Mouse (Mus musculus) right cerebral cortex, postnatal 36 days (tissue): ENCODE measurements at regions not wholly inside any gene's neighbourhood (a gene's known extent, or its start where the extent isn't known, plus 50 kb on each side); places are given as distances from the start of the nearest gene placed in this dataset.

Experiments
- DNase-seq, 2 experiments: peaks; one replicate each; pipeline ENCODE4 v3.0.0; 2022; ENCODE audit warnings: low spot score in 2 of 2, mixed read lengths in 1 of 2

DNA sequence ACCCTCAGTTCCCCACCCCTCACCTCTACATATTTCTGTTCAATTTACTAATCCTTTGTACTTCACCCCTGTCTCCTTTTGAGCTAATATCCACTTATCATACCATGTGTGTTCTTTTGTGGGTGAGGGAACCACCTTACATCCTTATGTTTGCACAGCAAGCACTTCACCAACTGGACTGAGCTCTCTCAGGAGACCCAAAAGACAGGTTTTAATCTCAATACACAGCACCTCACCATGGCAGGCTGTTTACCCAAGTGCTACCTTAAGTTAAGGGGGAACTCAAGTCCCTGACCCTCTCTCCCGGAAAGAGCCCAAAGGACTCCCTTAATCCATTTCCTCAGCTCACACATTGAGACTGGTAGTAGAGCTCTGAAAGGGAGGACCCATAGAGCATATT, 62.3 kb upstream of the Agr3 start:
- DNase-seq = no peak

DNA sequence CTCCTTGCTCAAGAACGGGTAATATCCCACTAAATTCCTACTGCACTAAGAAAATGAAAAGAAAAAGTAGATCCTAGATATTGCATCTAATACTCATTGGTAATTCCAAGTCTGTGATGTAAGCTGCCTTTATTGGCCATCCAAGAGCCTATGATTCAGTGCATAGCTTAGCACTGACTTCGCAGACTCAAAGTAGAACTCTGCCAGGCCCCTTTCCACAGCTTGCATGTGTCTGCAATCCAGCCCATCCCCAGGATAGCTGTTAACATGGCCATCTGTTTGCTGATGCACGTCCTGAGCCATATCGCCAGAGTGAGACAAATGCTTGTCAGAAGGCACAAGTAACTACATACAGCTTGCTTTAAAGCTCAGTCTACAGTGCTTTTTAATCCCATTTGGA, 72.3 kb upstream of the Agr3 start:
- peak; percentile 16 to 50 for DNase-seq

DNA sequence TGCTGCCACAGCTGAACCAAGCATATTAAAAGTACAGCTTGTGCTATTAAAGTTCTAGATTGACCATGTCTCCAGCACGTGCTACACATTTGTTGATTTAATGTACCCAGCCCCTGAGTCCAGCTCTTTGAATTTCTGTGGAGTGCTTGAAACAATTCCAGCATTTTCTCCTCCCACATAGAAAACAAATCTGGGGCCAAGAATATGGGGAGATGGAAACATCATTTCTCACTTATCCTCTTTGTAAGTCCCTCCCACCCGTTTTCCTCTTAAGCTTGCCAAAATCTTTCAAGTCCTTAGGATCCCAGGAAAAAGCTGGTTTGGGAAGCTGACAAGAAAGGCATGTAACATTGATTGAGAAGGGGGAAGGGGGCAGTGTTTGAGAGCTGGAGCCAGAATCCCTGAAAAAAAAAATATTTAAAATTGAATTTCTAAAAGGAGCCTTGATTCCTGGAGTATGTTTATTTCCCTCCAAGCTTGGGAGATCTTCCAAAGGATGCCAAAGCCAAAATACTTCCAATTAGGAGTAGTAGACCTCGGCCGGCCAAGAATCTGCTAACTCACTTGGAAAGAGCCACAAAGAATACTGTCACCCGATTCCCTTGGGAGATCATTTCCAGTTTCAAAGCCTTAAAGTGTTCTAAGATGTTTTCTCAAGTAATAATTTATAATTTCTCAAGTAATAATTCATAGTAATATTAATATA, 78.4 kb upstream of the Agr3 start:
- no peak for DNase-seq

DNA sequence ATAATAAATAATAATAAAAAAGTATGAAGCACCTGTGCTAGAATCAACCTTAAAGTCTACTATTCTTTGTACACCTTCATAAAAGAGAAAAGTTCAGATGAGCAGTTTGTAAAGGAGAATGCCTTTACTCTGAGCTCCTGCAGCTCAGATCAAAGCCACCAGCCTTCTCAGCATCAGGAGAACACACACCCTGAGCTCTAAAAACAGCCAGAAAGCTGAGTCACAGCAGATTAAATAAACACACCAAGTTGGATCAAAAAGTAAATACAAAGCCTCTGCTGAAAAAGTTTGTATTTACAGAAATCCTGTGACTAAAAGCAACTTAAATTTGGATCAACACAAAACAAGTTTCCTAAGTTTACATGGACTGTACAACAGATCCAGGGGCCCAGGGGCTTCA, 88.5 kb upstream of the Agr3 start:
- no peak for DNase-seq

DNA sequence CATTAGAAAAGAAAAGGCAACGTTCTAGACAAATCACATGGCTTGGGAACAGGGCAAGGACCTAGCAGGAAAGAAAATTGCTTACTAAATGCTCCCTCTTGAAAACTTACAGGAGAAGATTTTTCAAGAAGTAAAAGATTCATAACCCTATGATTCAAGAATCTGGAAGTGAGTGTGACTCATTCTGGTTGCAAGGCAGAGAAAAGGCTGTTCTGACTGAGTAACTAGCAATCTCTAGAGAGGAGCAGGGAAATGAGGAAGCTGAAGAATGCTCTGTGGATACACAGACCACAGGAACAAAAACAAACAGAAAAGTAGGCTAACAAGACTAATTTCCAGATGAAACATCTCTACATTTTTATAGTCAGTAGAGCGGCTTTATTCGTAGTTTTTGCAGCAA, 92.1 kb upstream of the Agr3 start:
- no peak for DNase-seq

DNA sequence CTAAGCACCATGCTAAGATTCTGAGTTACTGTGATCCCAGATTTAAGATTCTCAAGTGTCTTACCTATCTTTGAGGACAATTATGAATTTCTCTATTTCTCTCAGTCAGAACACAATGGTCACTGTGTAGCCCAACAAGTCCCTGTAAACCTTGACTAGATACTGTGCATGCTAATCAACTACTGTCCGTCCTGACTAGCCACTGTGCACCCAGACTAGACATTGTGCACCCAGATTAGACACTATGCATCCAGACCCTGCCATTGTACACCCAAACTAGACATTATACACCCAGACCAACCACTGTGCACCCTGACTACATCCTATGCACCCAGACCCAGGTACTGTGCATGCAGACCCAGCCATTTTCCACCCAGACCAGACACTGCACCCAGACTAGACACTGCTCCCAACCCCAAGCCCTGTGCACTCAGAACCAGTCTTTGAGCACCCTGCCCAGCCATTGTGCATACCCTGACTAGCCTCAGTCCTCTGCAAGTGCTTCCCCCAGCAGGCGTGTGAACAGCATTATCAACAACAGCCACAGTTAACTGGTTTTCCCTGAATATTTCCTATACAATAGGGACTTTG, 93.4 kb upstream of the Agr3 start:
- no peak for DNase-seq

DNA sequence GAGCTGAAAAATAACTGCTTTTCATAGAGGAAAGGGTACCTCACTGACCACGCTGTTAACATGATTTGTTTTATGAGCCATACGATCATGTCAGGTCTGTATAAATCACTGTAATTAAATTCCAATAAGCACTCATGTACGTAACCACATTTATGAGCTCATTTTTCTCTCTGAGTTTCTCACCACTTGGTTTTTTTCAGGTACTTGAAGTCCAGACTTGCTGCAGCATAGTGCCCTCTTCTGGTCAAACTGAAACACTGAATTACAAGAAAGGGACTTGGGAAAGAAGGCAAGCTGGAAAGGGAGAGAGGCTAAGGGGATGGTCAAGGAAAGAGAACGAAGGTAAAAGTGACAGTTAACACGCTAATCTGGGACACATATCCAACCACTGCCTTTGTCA, 94.2 kb upstream of the Agr3 start:
- no peak for DNase-seq

DNA sequence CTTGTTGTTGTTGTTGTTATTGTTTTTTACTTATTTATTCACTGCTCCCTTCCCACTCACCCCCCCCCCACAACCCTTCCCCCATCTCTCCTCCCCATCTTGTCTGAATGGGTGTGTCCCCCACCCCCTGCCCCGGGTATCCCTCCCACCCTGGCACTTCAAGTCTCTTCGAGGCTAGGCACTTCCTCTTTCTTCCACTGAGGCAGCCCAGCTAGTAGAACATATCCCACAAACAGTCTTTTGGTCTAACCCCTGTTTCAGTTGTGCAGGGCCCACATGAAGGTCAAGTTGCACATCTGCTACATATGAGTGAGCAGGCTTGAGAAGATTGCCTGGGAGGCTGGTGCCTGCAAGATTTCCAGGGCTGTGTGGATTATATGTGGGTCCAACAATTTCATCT, 97.6 kb upstream of the Agr3 start:
- no peak for DNase-seq

DNA sequence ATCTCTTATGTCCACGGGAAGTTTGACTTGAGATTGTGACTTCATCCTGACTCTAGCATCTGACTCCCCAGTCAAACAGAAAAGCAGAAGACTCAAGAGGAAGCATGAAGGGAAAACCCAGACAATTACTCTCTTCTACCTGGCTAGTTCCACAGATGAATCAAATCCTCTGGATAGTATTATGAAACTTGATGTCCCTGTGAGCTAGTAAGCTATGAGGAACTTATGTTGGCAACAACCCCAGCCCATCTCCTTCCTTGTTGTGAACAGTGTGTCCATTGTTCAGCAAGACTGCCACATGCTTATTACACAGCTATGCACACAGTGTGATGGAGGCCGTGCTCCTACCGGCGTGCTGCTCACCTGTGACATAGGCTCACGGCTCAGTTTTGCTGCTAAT, 98.4 kb upstream of the Agr3 start:
- DNase-seq = no peak

DNA sequence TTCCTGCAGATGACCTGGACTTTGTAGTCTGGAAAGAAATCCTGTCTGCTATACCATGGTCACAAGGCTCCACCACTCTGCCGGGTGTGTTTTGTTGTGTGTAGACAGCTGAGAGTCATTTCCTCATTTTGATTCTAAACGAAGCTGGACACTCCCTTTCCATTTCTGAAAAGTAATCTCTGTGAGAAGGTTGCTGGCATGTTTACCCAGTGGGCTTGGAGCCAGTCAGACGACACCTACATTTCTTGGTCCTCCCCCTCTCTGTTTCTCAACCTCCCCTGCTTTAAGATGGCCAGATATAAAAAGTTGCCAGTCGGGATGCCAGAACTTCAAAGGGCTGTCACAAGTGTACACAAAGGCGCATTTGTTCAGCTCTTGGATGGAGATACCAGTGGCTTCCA, 100.8 kb upstream of the Agr3 start:
- DNase-seq = no peak

DNA sequence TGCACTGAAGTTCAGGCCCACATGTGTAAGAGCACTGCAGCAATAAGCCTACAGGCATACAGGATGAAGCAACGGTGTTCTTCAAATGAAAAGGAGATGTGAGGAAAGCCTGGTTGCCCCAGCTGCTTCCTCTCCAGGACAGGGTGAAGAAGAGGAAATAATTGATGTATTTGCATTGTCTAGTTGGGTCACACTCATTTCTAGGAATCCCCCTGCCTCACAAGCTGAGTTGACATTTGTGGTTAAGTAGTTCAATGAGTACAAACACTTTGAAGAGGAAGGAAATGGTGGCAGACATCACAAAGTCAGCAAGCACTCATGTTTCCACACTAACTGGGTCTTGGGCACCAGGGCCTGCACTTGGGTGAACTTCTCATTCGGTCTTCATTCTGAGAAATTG, 126.2 kb upstream of the Agr3 start:
- DNase-seq = no peak

DNA sequence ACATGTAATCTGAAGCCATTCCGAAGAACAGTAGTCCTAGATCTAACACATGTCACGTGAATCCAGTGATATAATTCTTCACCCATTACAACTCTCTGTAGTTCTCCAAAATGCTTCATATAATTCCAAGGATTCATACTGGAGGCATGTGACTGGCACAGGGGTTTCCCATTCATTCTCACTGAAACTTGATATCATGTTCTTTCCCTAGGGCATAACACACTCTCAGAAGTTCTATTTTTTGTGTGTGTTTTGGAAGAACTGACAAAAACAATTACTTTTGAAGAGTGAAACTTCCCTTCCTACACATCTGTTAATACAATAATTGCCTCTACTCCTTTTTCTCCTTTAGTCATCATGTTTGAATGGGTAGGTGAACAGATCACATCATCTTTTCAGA, 150.0 kb upstream of the Agr3 start:
- DNase-seq = no peak

DNA sequence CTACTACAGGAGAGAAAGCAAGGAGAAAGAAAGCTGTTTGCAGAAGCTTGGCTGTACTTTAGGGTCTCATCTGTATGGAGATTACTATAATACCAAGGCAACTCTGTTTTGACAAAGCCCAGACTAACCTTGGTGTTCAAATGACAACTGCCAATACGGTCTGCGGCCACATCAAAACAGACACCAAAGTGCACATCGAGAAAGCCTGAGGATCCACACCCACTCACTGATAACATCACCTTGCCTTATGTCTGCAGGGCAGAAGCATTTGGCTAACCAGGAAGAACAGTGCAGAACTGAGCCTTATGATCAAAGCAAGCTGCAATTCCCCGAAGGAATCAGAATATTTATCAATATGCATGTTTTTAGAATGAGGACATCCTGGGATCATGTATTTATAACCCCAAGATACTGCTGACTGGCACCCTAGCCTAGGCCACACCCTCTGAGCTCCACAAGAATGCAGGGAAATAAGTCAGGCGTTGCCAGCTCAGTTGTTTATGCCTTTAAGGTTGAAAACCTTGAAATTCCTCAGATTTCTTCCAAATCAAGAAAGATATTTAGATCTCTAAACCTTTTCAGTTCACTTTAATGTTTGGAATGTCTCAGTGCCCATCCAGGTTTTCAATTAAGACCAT, 154.9 kb upstream of the Agr3 start:
- no peak for DNase-seq

DNA sequence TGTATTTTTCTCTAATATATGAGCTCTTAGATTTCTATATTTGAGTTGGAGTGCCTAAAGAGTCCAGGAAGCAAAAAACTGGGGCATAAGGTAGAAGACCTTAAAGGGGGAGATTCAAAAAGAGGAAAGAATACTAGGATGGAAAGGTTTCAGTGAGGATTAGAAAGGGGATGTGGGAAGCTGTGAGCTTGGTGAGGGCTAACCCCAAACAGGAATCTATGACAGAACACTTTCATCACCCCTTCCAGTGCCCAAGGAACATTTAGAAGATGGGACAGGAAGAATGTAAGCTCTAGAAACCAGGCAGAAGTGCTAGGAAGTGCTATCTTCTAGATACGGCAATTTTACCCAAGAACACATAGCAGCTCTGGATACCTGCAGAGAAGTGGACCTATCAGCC, 166.5 kb upstream of the Agr3 start:
- DNase-seq = no peak

DNA sequence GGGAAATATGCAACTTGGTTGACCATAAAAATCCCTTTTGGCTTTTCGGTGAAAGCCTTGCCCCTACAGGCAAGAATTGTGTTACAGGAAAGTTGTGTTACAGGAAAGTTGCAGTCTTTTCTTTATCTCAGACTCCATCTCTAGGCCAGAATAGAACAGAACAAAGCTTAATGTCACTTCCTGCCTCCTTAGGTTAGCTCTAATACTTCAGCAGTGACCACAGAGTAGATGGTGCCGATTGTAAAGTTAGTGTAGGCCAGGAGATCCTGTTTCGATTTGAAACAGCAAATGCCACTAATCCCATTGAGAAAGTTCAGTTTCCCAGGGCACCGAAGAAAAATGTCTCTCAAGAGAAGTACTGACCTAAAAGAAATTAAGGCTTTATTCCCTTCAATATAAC, 170.3 kb upstream of the Agr3 start:
- DNase-seq = no peak

DNA sequence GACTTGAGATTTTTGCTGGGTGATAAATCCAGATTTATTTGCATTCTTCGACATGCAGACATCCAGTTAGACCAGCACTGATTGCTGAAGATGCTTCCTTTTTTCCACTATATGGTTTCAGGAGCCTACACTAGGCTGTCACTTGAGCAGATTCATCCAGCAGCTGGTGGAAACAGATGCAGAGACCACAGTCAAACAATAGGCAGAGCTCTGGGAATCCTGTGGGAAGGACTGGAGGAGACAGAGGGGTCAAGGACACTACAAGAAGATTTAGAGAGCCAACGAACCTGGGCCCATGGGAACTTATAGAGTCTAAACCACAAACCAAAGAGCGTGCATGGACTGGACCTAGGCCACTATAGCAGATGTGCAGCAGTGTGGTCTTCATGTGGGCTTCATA, 177.4 kb upstream of the Agr3 start:
- no peak for DNase-seq

DNA sequence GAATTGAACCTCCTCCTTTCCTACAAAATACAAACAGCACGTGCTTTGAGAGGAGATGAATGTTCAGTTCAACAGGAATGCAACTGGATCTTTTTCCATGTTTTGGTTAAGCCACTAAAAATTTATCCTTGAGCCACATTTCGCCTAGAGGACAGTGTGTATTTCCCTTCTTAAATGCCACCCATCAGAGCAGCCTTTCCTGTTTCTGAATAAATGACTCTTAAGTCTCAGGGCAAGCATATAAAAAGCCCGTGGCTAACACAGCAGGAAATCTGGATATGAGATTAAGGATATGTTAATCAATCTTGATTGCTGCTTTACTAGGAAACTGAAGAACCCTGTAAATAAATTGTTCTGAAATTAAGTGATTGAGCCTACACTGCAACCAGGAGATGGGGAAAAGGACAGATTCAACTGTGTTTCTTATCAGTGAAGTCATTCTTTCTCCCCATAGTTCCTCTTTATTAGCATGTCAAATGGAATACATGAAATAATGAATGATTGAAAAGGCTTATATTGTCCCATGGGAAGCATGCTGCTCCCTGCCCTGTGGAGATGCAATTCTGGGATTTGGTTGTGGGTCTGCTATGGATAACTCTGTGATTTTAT, 178.6 kb upstream of the Agr3 start:
- no peak for DNase-seq

DNA sequence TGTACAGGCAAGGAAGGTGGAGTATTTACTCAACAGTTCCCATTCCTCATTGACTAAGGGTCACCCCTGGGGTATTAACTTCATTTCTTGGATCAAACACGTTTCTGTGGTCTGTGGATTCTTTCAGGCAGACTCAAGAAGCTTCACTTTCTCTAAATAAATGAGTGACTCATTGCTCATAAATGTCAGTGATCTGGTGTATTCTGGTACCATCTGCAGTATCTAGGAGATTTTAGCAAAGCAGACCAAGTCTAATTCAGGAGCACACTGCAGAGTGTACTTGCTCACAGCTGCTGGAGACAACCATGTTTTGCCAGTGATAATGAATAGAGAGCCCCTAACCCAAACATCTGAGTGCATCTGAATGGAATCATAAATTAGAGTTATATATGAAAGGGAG, 182.7 kb upstream of the Agr3 start:
- DNase-seq = no peak

DNA sequence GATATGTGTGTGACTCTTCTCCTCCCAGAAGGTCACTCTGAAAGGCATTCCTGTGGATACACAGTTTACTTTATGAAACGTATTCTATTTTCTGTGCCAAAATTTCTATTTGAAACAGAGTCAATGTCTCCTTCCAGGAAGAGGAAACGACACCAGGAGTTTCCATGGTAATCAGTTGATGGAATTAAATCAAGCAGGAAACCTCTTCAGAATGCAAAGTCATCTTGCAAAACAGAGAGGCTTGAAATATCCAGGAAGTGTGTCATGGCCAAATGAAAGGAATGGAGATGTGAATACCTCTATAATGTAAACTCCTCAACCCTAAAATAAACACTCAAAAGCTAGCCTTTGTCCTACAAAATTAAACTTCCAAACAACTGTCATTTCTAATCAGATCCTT, 189.0 kb upstream of the Agr3 start:
- no peak for DNase-seq

DNA sequence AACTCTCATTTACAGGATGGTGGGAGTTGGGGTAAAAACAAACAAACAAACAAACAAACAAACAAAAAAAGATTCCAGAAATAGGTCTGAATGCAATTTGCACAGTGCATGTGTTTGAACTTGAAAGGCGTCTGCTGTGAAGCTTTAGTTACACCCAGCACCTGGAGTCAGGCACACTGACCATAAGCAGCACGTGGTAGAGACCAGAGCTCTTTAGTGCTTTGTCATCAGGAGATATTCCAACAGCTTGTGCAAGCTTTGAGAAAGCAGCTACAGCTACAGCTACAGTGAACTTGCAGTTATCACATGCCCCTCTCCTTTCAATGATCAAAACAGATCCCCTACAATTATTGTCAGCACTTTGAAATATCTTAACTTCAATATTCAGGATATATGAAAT, 190.4 kb upstream of the Agr3 start:
- DNase-seq = no peak

DNA sequence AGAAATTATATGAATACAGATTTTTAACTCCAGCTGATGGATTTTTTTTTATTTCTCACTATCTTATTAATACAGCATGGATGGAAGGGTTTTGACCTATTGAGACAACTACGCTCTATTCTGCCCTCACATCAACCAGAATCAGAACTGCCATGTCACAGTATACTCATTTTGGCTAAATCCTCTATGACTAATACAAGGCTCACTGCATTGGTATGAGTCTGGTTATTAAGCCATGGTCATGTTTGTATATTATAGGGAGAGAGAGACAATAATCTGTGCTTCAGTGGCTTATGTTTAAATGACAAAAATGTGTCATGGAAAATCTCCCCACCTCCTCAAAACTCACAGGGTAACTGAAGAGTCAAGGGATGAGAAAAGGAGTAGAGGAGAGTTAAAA, 191.0 kb upstream of the Agr3 start:
- DNase-seq = no peak

DNA sequence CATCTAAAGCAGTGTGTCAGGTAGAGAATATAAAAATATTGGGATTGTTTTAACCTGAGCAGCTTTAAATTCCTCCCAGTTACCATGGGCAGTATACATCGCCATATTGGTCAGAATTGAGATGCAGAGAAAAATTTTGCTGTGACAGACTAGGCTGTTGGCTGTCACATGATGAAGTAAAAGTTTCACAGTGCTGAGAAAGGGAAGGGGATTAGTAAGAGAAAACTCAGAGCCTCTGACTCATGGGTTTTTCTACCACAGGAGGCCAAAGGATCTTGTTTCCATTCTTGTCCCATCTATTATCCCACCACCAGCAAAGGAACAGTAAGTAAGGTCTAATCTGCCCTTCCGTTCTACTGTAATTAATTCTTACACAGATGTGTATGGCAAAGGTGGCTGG, 191.8 kb upstream of the Agr3 start:
- DNase-seq = no peak

DNA sequence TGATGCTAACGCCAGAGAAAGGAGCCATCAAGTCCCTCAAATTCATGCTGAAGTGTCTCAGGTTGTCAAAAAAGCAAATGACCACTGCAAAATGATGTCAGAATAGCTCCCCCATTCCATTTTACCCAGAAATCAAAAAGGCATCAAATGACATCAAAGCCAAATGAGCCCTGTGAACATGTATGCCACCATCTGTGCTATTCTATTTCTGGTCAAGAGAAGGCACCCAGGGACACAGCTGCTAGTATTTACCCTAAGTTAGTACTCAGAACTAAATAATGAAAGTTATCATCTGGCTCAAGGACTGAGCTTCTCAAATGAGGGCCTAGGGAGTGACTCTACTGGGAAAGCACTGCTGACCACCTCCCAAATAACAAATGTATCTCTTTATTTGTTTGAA, 191.1 kb upstream of the Ahr start:
- DNase-seq = peak in 1 of 2 experiments; percentile 7
